Mouse (Mus musculus) forelimb bud, embryonic 11.5 days (tissue): ENCODE data around the gene Ubxn1.
"Not testable (repeated sequence)": the region's sequence is repeated elsewhere in the genome, so short reads cannot be mapped to it uniquely, and the experiment has no call there.

ENCODE experiments used
- DNase-seq: peaks from one replicate; pipeline ENCODE4 v3.0.0-alpha.2; 2012; ENCODE audit warnings: low read depth, low spot score

The Ubxn1 gene

DNA sequence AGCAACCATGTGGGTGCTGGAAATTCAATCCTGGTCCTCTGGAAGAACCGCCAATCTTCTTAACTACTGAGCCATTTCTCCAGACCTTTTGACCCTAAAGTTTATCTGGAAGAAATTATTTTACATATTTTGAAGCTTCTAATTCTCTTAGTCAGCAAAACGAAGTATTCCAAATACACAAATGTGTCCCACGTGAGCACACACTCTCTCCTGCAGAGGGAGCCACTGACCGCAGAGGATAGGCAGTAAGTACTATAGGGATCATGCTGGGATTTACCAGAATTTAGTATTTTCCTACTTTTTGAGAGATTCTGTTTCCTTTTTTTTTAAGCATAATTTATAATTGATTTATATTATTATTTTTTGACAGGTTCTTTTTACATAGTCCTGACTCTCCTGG is 13.6 kb upstream of the Ubxn1 start:
- DNase-seq = no peak

DNA sequence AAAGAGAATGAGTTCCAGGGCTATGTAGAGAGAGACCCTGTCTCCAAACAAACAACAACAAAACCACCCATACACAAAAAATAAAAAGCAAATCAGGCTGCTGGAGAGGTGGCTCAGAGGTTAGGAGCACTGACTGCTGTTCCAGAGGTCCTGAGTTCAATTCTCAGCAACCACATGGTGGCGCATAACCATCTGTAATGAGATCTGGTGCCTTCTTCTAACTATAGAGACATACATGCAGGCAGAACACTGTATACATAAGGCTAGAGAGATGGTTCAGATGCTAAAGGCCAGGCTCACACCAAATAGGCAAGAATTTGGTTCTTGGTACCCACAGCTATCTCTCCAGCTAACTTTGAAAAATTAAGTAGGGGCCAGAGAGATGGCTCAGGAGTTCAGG is 12.3 kb upstream of the Ubxn1 start:
- no peak for DNase-seq

DNA sequence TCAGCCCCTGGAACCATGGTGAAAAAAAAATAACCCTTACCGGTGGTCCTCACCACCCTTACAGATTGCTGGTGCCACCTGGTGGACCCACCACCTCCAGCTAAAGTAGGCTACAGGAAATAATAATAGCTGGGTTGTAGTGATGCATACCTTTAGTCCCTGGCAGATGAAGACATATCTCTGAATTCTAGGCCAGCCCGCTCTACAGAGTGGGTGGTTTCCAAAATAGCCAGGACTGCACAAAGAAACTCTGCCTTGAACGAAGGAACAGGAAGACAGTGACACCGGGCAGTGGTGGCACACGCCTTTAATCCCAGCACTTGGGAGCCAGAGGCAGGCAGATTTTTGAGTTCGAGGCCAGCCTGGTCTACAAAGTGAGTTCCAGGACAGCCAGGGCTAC is 7.0 kb upstream of the Ubxn1 start:
- DNase-seq = no peak

DNA sequence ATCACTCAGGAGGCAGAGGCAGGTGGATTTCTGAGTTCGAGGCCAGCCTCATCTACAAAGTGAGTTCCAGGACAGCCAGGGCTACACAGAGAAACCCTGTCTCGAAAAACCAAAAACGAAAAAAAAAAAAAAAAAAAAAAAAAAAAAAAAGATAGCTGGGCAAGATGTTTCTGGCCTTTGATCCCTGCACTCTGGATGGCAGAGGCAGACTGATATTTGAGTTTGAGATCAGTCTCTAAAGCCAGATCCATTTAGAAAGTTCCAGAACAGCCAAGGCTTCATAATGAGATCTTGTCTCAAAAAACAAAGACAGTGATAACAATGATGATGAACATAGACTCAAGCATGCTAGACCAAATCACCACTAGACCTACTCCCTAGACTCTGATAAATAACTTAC is 915 bp upstream of the Ubxn1 start:
- not testable (repeated sequence) for DNase-seq

DNA sequence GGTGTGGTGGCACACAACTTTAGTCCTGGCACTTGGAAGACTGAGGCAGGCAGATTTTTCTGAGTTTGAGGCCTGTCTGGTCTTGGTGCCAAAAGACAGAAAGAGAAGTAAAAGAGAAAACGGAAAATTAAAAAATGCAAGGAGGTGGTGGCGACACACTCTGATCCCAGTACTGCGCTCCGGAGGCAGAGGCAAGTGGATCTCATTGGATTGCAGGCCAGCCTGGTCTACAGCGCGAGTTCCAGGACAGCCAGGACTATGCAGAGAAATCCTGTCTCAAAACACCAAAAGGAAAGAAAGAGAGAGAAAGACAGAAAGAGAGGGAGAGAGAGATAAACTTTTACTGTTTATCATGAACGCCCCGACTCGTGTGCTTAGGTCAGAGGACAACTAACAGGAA is 458 bp upstream of the Ubxn1 start:
- DNase-seq = no peak

DNA sequence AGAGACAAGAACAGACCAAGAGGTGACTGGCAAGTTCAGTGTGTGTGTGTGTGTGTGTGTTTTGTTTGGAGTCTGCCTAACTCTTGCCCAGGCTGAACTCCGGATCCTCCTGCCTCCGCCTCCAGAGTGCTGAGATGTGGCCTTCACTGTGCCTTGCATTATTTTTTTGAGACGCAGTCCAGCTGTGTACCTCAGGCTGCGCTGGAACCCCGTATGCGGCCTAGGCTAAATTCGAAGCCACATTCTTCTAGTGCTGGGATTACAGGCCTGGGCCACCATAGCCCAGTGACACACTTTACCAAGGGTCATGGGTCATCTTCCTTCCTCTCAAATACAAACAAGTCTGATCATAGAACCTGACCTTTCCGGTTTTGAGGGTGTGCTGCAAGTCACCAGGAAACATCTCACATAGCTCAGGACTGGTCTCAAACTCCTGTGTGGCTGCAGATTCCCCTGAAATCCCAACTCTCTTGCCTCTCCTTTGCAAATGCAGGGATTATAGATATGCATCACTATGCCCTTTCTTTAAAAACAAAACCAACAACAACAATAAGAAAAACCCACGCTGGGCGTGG is 1.1 kb downstream of the Ubxn1 start:
- DNase-seq = no peak

DNA sequence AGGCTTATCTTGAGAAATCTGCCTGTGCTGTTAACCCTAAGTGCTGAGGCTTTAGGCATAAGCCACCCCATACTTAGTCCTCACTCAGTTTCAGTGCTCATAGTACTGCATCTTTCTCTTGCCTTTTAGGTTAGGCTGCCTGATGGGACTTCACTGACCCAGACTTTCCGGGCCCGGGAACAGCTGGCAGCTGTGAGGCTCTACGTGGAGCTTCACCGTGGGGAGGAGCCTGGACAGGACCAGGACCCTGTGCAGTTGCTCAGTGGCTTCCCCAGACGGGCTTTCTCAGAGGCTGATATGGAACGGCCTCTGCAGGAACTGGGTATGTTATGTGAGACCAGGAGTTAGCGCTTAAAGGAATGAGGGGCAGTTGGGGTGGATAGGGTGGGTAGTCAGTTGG is 3.7 kb downstream of the Ubxn1 start:
- no peak for DNase-seq

DNA sequence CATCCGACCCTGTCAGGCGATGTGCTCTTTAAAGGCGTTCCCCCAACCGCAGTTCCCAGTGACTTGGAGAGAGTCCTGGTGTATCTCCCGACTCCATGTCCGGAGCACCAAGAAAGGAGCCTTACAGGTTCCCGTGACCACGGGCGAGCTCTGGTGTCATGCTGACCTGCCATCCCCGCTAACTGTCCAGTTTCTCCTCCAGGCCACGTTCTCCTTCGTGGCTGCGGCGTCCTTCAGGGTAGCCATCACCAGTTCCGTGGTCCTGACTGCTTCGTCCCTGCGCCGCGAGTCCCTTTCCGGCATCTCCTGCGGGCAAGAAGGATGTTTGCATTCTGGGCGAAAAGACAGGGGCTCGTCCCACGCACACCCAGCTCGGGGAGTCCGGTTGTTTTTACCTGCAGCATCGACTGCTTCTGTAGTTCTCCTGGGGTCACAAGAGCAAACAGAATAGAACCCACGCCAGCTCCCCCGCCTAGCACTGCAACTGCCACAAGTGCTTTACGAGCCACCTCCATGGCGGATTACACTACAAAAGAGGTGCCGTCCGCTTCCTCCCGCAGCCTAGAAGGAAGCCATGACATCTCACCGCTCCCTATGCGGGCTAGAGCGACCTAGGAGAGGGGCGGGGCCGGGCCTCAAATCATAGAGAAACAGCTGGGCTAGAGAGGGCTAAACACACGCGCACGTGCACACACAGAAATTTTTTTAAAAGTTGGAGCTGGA is 9.2 kb downstream of the Ubxn1 start, which contains the start of gene Uqcc3:
Gene Uqcc3 (minus strand): TSS at position 613 of the 723 bp plus-strand sequence.
- peak; percentile 70 for DNase-seq

DNA sequence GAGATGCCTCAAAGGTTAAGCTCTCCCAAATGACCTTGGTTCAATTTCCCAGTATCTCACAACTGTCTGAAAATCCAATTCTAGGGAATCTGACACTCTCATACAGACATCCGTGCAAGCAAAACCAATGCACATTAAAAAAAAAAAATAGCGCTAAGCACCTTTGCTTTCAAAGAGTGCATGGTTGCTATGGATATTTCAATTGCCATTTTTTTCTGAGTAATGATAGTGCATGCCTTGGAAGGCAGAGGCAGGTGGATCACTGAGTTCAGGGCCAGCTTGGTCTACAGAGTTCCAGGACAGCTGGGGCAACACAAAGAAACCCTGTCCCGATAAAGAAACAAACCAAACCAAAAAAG is 9.7 kb downstream of the Ubxn1 start:
- no peak for DNase-seq

DNA sequence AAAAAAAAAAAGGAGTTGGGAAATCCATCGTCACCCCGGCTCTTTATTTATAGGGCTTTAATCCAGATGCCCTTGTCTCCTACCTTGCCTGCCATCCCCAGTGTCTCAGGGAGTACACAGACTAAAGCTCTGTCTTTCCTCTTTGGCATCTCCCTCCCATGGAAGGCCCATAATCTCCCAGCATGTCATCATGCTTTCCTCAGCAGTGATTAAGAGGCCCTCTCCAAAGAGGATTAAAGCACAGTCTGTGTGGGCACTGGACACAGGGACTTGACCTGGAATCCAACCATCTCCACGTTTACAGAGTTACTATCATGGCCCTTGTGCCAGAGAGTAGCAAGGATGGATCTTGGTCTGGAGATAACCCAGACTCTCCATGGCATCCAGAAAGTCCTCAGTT is 12.3 kb downstream of the Ubxn1 start, which contains the start of the genes Lbhd1 and Gm49403:
Gene Lbhd1 (plus strand): TSS at position 117 of the 400 bp plus-strand sequence.
Gene Gm49403 (plus strand): TSS at position 315 of the 400 bp plus-strand sequence.
- no peak for DNase-seq

DNA sequence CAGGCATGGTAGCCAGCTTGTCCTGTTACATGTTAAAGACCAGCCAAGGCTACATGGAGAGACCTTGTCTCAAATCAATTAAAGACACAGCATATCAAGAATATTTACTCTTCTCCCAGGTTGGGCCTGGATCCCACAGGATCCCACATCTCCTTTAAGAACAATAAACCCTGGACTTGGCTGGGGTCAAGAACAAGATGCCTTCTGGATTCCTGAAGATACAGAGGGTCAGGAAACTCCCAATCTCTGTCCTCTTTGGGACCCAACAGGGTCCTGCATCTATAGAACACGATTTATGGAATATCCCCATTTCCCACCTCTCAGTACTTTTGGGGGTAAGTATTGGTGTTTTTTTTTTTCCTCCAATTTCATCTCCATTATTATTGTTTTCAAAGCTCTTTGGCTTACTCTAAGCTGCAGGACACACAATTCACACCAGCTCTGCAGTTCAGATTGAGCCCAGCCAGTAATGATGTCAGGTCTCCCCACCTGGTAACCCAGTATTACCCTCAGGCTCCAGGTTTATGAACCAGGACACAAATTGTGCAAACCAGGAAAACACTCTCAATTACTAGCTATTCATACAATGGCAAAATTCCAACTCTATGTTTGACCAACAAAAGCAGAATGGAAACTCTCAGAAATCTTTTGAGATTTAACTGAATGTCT is 15.8 kb downstream of the Ubxn1 start:
- DNase-seq = no peak

DNA sequence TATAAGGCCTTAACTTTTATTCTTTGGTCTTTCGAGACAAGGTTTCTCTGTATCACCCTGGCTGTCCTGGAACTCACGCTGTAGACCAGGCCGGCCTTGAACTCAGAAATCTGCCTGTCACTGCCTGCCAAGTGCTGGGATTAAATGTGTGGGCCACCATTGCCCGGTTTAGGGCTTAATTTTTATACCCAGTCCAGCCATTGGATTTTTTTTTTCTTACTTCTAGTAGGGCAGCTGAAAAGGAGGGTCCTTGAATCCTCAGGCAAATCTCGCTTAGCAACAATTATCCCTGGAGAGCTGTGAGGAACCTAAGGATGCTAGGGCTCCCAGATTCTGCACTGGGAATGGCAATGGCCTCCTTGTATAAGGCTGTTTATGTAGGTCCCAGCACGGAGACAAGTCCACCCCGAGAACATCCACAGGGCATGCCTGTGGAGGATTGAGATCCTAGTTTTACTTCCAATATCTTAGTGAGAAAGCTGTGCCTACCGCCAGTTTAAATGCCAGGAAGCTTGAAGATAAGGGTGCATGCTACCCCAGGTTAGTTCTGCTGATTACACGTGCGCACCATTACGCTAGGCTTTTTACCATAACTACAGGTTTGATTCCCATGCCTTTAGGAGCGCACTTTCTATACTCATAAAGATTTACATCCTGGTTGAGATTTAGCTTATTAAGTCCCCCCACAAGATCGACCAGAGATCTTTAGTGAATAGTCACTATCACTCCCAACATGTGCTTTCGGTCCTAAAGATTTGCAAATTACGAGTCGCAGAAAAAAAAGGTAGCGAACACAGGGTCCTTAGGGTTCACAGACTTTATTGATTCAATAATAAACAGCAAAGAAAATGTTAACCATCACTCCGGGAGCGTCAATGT is 16.5 kb downstream of the Ubxn1 start:
- DNase-seq = no peak

DNA sequence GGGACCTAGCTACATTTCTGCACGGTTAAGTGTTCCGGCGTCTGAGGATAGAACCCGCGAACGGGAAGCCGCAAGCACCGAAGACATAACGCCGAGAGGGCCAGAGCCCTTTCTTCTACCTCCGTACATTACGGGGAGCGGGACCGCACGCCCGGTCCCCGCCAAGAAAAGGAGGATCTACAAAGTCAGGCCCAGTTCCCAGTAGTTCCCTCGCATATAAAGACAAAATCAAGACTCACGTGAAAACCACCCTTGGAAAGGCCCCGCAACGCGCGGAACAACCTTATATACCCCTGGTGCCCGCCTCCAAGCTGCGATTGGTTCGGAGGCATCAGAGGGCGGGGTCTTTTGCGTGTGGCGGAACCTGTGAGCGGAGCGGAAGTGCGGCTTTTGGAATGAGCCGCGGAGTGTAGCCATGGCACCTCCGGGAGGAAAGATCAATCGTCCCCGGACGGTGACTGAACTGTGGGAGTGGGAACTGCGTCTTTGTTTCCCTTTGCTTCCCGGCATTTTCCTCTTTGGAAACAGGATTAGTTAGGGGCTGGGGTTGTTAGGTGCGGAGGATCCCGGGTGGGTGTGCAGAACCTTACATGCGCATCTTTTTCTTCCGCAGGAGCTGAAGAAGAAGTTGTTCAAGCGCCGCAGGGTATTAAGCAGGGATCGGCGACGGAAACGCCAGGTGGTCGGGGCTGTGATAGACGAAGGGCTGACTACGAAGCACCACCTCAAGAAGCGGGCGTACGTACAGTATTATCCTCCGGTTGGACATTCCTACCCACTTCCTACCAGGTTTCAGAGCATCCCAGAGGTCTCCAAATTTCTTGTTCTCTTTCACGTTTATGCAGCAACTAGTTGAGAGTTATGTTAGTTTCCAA is 17.5 kb downstream of the Ubxn1 start, which contains the start of the genes 1810009A15Rik and Gm49416:
Gene 1810009A15Rik (plus strand): TSS at position 343 of the 875 bp plus-strand sequence.
Gene Gm49416 (plus strand): TSS at position 416 of the 875 bp plus-strand sequence.
- peak; percentile 97 for DNase-seq

DNA sequence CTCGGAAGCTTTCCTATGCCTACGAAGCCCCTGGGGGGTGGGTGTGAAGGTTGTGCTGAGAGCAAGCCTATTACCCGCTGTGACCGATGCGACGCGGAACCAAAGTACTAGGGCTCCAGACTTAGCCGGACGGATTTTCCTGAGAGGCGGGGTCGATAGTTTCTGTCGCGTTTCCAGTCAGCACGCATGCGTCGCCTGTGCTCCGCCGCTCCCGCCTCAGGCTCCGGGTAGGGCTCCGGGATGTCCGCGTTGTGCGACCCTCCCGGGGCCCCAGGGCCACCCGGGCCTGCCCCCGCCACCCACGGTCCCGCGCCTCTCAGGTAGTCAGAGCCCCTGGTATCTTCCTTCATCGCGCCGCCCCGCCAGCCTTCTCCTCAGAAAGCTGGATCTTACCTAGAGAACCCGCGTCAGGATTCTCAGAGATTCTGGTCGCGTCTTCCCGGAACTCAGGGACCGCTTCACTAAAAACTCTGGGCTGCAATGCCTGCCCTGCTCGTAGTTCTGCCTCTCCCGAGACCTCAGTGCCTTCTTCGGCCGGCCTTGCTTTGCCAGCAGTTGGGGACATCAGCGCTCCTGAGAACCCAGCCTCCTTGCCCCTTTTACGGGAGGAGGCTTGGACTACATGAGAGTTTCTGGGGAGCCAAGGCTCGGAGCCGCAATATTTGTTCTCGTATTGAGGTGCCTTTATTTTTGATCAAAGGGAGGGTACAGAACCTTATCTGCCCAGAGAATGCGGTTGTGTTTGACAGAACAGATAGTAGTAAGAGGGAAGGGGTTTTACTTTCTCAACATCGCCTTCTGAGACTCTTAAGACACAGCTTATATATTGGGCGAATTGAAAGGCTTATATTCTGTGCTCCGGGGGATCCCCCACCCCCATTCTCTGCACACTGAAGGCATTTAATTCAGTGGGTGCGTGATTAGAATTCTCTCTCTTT is 21.8 kb downstream of the Ubxn1 start, which contains the start of gene Ints5:
Gene Ints5 (plus strand): TSS at position 177 of the 938 bp plus-strand sequence.
- DNase-seq = peak; percentile 83

DNA sequence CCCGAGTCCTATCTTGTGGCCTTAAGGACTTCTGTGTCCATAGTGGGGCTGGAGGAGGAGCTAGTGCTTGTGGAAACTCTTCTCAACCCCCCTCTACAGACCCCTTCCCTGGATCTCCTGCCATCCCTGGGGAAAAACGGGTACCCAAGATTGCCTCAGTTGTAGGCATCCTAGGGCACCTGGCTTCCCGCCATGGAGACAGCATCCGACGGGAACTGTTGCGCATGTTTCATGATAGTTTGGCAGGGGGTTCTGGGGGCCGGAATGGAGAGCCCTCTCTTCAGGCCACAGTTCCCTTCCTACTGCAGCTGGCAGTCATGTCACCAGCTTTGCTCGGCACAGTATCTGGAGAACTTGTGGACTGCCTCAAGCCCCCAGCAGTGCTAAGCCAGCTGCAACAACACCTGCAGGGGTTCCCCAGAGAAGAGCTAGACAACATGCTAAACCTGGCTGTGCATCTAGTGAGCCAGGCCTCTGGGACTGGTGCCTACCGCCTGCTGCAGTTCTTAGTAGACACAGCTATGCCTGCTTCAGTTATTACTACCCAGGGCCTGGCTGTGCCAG is 24.2 kb downstream of the Ubxn1 start:
- DNase-seq = no peak

DNA sequence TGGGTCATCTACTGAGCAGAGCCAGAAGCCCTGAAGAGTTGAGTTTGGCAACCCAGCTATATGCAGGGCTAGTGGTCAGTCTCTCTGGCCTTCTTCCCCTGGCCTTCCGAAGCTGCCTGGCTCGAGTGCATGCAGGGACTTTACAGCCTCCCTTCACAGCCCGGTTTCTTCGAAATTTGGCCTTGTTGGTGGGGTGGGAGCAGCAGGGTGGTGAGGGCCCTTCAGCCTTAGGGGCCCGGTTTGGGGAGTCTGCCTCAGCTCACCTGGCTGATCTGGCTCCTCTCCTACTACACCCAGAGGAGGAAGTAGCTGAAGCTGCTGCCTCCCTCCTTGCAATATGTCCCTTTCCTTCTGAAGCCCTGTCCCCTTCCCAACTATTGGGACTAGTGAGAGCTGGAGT is 24.9 kb downstream of the Ubxn1 start:
- DNase-seq = not testable (repeated sequence)

DNA sequence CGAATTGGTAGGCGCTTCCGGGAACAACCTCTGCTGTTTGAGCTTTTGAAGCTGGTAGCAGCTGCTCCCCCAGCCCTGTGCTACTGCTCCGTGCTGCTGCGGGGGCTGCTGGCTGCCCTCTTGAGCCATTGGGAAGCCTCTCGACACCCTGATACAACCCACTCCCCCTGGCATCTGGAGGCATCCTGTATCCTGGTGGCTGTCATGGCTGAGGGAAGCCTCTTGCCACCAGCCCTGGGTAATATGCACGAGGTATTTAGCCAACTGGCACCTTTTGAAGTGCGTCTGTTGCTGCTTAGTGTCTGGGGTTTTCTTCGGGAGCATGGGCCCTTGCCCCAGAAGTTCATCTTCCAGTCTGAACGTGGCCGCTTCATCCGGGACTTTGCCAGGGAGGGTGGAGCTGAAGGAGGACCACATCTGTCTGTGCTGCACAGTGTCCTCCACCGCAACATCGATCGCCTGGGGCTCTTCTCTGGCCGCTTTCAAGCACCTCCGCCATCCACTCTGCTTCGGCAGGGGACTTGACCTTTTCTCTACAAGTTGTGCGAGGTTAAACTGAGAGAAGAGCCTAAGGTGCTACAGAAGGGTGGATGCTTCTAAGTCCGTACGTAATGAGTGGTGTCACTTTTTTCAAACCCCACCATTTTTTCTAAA is 26.0 kb downstream of the Ubxn1 start:
- not testable (repeated sequence) for DNase-seq

DNA sequence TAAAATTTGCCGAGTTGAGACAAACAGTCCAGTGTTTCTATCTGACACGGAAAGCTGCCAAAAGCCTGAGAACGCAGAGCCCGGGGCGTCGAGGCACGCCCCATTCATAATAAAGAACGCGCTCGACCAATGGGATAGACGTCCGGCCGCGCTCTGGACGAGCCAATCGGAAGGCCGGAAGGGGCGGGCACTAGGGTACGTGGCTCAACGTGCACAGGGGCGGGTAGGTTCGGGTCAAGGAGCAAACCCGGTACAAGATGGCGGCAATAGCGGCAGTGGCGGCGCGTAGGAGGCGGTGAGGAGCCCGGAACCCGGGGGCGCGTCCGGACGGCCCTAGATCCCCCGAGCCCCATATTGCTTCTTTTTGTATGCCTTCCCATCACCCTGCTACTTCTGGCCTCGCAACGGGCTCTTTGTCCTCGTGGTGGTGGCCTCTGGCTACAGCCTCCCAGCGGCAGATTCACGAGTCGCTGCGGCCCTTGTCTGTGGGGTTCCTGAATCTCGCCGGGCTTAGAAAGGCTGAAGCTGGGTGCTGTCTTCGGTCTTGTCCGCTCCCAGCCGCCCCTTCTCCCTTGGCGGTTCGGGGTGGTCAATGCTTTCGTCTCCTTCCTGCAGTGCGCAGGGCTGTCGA is 26.7 kb downstream of the Ubxn1 start, which contains the start of gene Ganab:
Gene Ganab (plus strand): TSS at position 207 of the 631 bp plus-strand sequence.
- DNase-seq = peak; percentile 96
